Mouse (Mus musculus): Measurements from ENCODE around the gene Nucb1.

DNA sequence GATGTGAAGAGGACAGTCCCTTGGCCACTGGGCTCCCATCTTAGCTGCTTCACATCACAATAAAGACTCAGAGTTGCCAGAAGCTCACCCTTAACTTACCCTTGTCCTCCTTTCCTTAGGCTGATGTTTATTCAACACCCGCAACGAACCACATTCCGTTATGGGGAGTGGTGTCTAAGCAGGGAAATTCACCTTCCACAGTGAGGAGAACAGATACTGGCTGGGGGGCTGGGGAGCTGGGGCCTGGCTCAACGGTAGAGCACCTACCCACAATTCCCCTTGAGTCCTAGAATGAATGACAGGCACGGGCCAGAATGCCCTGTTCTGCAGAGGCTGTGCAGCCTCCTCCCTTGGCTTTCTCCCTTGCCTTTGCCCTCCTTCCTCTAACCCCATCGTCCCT is 48.7 kb upstream of the Nucb1 start:
- no peak for TF ChIP-seq CTCF (IDR thresholded peaks at IDR 0.05; ENCODE audit: low read depth, low read length)
- TF ChIP-seq POLR2A (IDR thresholded peaks at IDR 0.05; ENCODE audit: borderline replicate concordance, low read depth, low read length) = no peak

Measured in bone marrow macrophage, adult 2 months (primary cell).